Mouse (Mus musculus): ENCODE data around the gene Hnrnpa3. TPM values are rescaled to one million over a fixed set of nuclear protein-coding genes. Genes with fewer than 3 reads are reported as not detected.

Hnrnpa3 gene
- total RNA-seq, 2 experiments from 2014 or later: 319 to 330 TPM

- peak; percentile 83 to 87 for DNase-seq
Observed at GRCm38 (mm10) chr2:75704234-75705161, 45.4 kb downstream of the Hnrnpa3 start, which contains the start of gene Nfe2l2. TSS of gene Nfe2l2 (minus strand) at chr2:75704641.

DNA sequence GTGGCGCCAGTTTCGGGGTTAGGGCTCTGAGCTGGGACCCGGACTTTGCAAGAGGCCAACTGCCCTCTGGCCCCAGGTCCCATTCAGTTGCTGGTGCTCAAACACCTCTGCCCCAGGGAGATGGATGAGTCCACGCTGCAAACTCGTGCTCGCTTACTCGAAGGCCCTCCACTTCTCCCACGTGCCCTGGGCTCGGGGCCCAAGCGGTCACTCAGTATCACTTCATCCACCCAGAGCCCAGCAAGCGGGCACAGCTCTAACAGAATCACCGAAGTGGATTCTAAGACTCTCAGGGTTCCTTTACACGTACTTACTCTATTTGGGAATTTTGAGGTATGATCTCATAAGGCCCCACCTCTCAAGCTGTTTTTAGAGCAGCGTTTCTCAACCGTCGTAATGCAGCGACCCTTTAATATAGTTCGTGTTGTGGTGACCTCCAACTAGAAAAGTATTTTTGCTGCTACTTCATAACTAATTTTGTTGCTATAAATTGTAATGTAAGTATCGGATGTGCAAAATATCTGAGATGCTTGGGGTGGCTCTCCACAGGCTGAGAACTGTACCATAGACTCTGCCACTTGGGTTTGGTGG lies 46.2 kb downstream of the Hnrnpa3 start:
- no peak for DNase-seq

- DNase-seq: no peak
Observed at GRCm38 (mm10) chr2:75706435-75706834, 47.4 kb downstream of the Hnrnpa3 start.

DNA sequence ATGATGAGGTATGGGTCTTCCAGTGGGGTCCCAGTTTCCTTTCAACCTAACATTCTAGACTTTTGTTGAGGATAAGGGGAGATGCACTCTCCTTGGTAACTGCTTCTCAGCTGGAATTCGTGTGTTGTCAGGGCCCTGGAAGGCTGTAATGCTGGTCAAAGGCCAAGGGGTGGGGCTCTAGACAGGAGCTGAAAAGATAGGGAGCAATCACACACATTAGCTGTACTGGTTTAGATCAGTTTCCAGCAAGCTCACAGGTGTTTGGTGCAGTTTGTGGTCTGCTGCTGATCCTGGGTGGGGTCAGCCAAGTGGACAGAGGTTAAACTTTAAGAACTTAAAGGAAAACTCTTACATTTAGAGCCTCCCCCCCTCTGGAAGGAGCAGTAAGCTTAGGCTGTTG lies 48.4 kb downstream of the Hnrnpa3 start:
- no peak for DNase-seq

DNA sequence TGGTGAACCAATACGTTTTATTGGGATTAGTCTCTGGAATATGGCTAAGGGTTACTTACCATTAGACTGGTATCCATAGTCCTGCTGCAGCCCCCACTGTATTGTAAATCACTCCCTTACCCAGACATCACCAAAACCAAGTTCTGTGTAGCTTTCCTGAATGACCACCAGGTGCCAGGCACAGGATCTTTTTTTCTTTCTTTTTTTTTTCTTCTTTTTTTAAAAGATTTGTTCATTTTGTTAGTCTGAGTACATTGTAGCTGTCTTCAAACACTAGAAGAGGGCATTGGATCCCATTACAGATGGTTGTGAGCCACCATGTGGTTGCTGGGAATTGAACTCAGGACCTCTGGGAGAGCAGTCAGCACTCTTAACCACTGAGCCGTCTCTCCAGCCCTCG lies 54.0 kb downstream of the Hnrnpa3 start:
- no peak for DNase-seq

- no peak for DNase-seq
Observed at GRCm38 (mm10) chr2:75714766-75715165, 55.7 kb downstream of the Hnrnpa3 start.

- DNase-seq: no peak
Observed at GRCm38 (mm10) chr2:75716046-75717016, 57.3 kb downstream of the Hnrnpa3 start.

Small RNA genes lying within 50 kb of the gene (microRNA-seq; reads per million reads assigned to microRNA genes)
- 0 reads per million in 2 experiments for gene Gm24574

Other genes with a start within 250 kb of the Hnrnpa3 start
- gene Nfe2l2, start 45.4 kb downstream of the Hnrnpa3 start, total RNA-seq (2021): 10 to 100 TPM; 11.4 to 13.5 TPM
- 10 to 100 TPM; 43.1 to 44.9 TPM for gene Agps, start 172.9 kb downstream of the Hnrnpa3 start, total RNA-seq (2021)